In the genomic region with DNA sequence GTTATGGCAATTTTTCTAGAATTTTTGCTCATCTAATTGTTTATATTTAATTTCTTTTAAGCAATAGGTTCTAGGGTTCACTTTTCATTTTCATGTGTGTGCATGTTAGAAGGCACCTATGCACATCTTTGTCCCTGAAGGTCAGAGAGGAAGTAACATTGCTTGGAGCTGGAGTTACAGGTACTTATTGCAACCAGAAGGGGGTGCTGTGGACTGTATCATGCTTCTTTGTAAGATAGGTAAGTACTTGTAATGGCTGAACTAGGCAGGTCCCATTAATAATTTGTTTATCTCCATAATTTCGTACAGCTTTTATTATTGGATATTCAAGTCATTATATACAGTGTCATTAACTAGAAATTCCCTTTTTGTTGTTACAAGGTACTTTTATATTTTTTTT, we compare ENCODE assay signal across 12 mouse cellular contexts.
DNase-seq lines count a peak whose midpoint lies in the region; ATAC-seq and TF ChIP-seq lines count a peak whose summit lies in the region.
"Had no signal": no experiment of that assay in that cellular context is flagged by ENCODE, and none has a peak within 500 bp of the region (broad histone marks: within the 10 kb centered on the region; RNA-seq: fewer than 3 reads in every experiment).

No protein-coding gene starts in this region.

- no peaks in the 10 kb centered on the region for H3K27me3 ChIP-seq in hindbrain, postnatal 0 days (ENCODE audit: insufficient read depth, low read length)
- no peaks in the 10 kb centered on the region for H3K27me3 ChIP-seq in hindbrain, embryonic 13.5 days
- H3K27me3 ChIP-seq: limb, embryonic 15.5 days had no signal

- H3K4me1 ChIP-seq in hindbrain, postnatal 0 days (ENCODE audit: insufficient read depth, low read length), result no peaks in the 10 kb centered on the region
- no peaks in the 10 kb centered on the region for H3K4me1 ChIP-seq in hindbrain, embryonic 13.5 days (replicated peaks)
- no peaks in the 10 kb centered on the region for H3K4me1 ChIP-seq in lung, adult 2 months (ENCODE audit: control insufficient read depth, insufficient read depth, low read length)
- H3K4me1 ChIP-seq: limb, embryonic 15.5 days had no signal

- no peak overlapping the region for H3K27ac ChIP-seq in hindbrain, postnatal 0 days
- H3K27ac ChIP-seq in hindbrain, embryonic 13.5 days, result no peak overlapping the region
- H3K27ac ChIP-seq: limb, embryonic 15.5 days had no signal

- ATAC-seq in hindbrain, postnatal 0 days, result no peak
- no peak for ATAC-seq in hindbrain, embryonic 13.5 days (ENCODE audit: low FRiP score)
- ATAC-seq in megakaryocyte, adult 5-6 weeks (ENCODE audit: poor library complexity, severe bottlenecking), result no peak

- WGBS in hindbrain, postnatal 0 days, result 60% methylated on average over 1 of the region's 1 CpGs
- 65% methylated on average over 1 of the region's 1 CpGs for WGBS in hindbrain, embryonic 13.5 days
- WGBS in lung, adult 2 months, result 49% methylated on average over 1 of the region's 1 CpGs

- no peak overlapping the region for H3K4me2 ChIP-seq in hindbrain, postnatal 0 days (ENCODE audit: low read depth, low read length)
- no peak overlapping the region for H3K4me2 ChIP-seq in hindbrain, embryonic 13.5 days
- H3K4me2 ChIP-seq: limb, embryonic 15.5 days had no signal

- DNase-seq in hindbrain, postnatal 0 days (ENCODE audit: low spot score), result peak; percentile 38
- DNase-seq in 416B (ENCODE audit: low read depth), result peak; percentile 84
- peak; percentile 60 for DNase-seq in MEL-GATA-1-ER (ENCODE audit: extremely low read depth, low read depth)
- DNase-seq in embryo, embryonic 9.5 days (ENCODE audit: extremely low spot score), result peak; percentile 11
- no peak for DNase-seq in spleen, postnatal 4 days (ENCODE audit: low spot score in 2 of 2)
- DNase-seq in lung, adult 2 months, result no peak
- DNase-seq: cerebellum, adult 11-12 months; heart, postnatal 14 days had no signal

- peak; percentile 38 for TF ChIP-seq CTCF in hindbrain, postnatal 0 days (IDR thresholded peaks at IDR 0.05; ENCODE audit: low read depth)
- TF ChIP-seq CTCF in lung, adult 2 months (IDR thresholded peaks at IDR 0.05; ENCODE audit: insufficient read depth, low read length), result no peak

- TF ChIP-seq POLR2A in lung, adult 2 months (IDR thresholded peaks at IDR 0.05; ENCODE audit: borderline replicate concordance, extremely low read depth, low read depth, low read length), result no peak

- no peak overlapping the region for H3K9ac ChIP-seq in hindbrain, postnatal 0 days (replicated peaks; ENCODE audit: low read length)
- H3K9ac ChIP-seq in hindbrain, embryonic 13.5 days, result no peak overlapping the region
- H3K9ac ChIP-seq: limb, embryonic 15.5 days had no signal

- no peak overlapping the region for H3K4me3 ChIP-seq in hindbrain, postnatal 0 days (ENCODE audit: low read length)
- H3K4me3 ChIP-seq in hindbrain, embryonic 13.5 days, result no peak overlapping the region
- no peak overlapping the region for H3K4me3 ChIP-seq in lung, adult 2 months (replicated peaks; ENCODE audit: extremely low read depth, low read depth, low read length)
- H3K4me3 ChIP-seq: limb, embryonic 15.5 days; myocyte had no signal

- H3K36me3 ChIP-seq in hindbrain, postnatal 0 days (ENCODE audit: insufficient read depth, low read length), result no peaks in the 10 kb centered on the region
- no peaks in the 10 kb centered on the region for H3K36me3 ChIP-seq in hindbrain, embryonic 13.5 days
- H3K36me3 ChIP-seq: limb, embryonic 15.5 days had no signal

- no peaks in the 10 kb centered on the region for H3K9me3 ChIP-seq in hindbrain, postnatal 0 days (ENCODE audit: low read length)
- no peaks in the 10 kb centered on the region for H3K9me3 ChIP-seq in hindbrain, embryonic 13.5 days
- H3K9me3 ChIP-seq: limb, embryonic 15.5 days had no signal

Comparison
In these comparisons a context has a peak if more than half of its experiments do, and no peak if none do; other contexts are left out.
1. DNase-seq: peak in hindbrain, postnatal 0 days (single experiment), 416B (single experiment), MEL-GATA-1-ER (single experiment) and embryo, embryonic 9.5 days (single experiment); none in spleen, postnatal 4 days (0 of 2) and lung, adult 2 months (single experiment).